Mouse (Mus musculus) cerebellum, adult 2 months (tissue): ENCODE measurements around the gene Igfbp5. TPM values are rescaled to one million over a fixed set of nuclear protein-coding genes. Genes with fewer than 3 reads are reported as not detected.

Experiments used
- DNase-seq, 2 experiments: peaks; one replicate each; pipeline ENCODE4 v3.0.0; 2021
- H3K27ac ChIP-seq: fragments of 200-500 bp; 2 replicates; pipeline ENCODE4 v1.5.1; 2012; ENCODE audit warnings: low read length, control low read depth, inconsistent platforms; ENCODE audit not compliant: insufficient read depth
- H3K27me3 ChIP-seq: fragments of 200-500 bp; 2 replicates; pipeline ENCODE4 v1.6.1; 2012; ENCODE audit warnings: inconsistent platforms, mild to moderate bottlenecking, low read length, moderate library complexity; ENCODE audit not compliant: control insufficient read depth, insufficient read depth
- H3K4me1 ChIP-seq: fragments of 200-500 bp; 2 replicates; pipeline ENCODE4 v1.6.1; 2011; ENCODE audit warnings: low read length; ENCODE audit not compliant: control insufficient read depth, insufficient read depth
- H3K4me3 ChIP-seq: fragments of 200-500 bp; replicated peaks from 2 replicates; pipeline ENCODE3; 2011; ENCODE audit warnings: mild to moderate bottlenecking, low read depth, low read length, control low read depth; ENCODE audit not compliant: insufficient read depth
- CTCF ChIP-seq: fragments of 200-500 bp; IDR thresholded peaks from 2 replicates; pipeline ENCODE4 v1.5.1; 2011; ENCODE audit warnings: low read depth, mild to moderate bottlenecking, control low read depth, low read length, moderate library complexity, borderline replicate concordance; ENCODE audit not compliant: insufficient read depth
- POLR2A ChIP-seq: fragments of 200-500 bp; IDR thresholded peaks from 2 replicates; pipeline ENCODE4 v1.6.1; 2011; ENCODE audit warnings: low read length, control low read depth, borderline replicate concordance; ENCODE audit not compliant: insufficient read depth
- WGBS: fragments of 180-500 bp; shearing (Covaris S2); methylation state at CpG from one replicate; pipeline ENCODE4 v1.1.7; 2018; 5-methylcytosine and 5-hydroxymethylcytosine counted together
- polyA plus RNA-seq: library from polyadenylated mRNA; depleted of rRNA; stranded (reverse); fragments of >200 nt; gene quantifications from 2 replicates; pipeline ENCODE4 v1.2.3, GENCODE M21; 2012; rRNA removed

Gene Igfbp5
- polyA plus RNA-seq, result 63.0 and 81.6 TPM in 2 replicates

DNA sequence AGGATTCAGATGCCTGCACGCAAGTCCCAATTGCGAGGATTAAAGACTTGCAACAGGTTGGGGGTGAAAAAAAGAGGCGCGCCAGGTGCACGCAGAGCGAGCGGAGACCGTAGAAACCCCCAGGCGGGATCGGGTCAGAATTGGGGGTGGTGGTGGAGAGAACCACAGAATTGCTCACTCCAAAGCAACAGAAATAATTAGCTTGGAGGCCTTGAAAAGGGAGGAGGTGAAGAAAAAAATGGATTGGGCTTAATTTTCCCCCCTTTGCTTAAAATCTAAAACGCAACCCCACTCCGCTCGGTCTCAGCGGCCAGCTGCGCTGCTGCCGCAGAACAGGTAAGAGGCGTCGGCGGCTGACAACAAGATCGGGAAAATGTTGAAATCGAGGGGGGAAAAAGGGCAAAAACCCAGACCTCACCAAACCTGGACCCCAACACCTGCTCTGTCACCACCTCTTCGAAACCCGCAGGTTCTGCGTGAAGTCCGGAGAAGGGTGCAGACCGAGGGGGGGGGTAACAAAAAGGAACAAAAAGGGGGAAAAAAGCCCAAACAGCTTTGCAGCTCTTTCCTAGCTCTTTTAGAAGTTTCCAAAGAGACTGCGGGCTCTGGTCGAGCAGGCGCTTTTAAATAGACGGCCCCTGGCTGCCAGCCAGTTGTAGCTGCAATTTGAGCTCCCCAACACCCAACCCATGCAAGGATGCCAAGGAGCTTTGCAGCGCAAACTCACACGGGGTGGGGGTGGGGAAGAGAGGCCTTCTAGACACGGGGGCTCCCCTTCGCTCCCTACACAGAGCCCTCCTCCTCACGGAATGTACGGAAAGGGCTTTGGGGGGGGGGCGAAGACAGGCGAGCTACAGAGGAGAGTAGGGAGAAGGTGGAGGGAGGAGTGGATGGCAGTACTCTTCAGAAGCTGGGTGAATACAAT is at the start of gene Igfbp5:
Gene Igfbp5, minus strand, starts transcription at position 598 of the 925 bp plus-strand sequence.
- WGBS, result 2% methylated on average over 38 of the region's 38 CpGs
- H3K27ac ChIP-seq, result peak within 1 kb of the TSS; percentile 99
- peaks cover 10% of the 10 kb centered on the region for H3K4me1 ChIP-seq
- TF ChIP-seq CTCF (no peak), POLR2A (peak; percentile 52; the same call in 1 of the 2 replicates)
- no peaks in the 10 kb centered on the region for H3K27me3 ChIP-seq
- peak within 1 kb of the TSS; percentile 99 for H3K4me3 ChIP-seq
- peak; percentile 77 to 79 for DNase-seq

DNA sequence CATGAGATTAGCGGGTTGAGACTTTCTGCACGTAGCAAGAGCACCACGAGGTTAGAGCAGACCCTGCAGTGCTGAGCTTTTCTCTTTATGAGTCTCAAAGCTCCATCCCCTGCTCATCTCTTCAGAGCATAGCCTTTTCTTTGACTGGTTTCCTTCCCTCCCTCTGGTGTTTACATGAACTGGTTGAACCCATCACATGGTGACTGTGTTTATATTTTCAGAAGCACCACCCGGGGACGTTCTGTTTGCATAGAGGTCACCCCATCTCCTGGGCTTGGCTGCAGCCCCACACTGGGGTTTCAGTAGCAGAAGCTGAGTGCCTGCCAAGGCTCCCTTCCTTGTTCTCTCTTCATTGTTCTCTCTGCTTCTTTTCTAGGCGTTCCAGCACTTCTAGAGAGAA is 40.1 kb upstream of the Igfbp5 start:
- H3K4me1 ChIP-seq, result no peaks in the 10 kb centered on the region
- WGBS, result 54% methylated on average over 6 of the region's 6 CpGs
- no peak overlapping the region for H3K4me3 ChIP-seq
- H3K27ac ChIP-seq, result no peak overlapping the region
- no peaks in the 10 kb centered on the region for H3K27me3 ChIP-seq
- no peak for TF ChIP-seq POLR2A
- no peak for TF ChIP-seq CTCF
- peak in 1 of 2 experiments; percentile 18 for DNase-seq

DNA sequence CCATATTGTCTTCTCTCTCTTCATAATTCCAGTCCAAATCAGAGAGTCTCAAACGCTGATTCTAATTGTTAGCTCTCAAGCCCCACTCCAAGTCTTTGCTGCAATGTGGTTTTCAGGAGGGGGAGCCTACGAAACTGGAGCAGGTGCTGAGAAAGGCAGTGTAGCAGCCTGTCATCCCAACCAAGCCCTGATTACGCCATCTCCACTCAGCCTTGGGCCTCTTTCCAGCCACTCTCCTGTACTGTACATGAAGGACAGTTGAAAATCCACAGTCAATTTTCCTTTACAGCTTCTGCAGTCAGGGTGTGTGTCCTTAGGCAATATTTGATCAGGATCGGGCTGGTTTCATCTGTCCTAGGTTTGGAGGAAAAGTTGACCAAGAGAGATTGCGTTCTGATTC is 38.4 kb upstream of the Igfbp5 start:
- 91% methylated on average over 5 of the region's 5 CpGs for WGBS
- TF ChIP-seq POLR2A, result no peak
- no peak for TF ChIP-seq CTCF
- no peak overlapping the region for H3K4me3 ChIP-seq
- no peak overlapping the region for H3K27ac ChIP-seq
- no peaks in the 10 kb centered on the region for H3K27me3 ChIP-seq
- H3K4me1 ChIP-seq, result no peaks in the 10 kb centered on the region
- no peak for DNase-seq

DNA sequence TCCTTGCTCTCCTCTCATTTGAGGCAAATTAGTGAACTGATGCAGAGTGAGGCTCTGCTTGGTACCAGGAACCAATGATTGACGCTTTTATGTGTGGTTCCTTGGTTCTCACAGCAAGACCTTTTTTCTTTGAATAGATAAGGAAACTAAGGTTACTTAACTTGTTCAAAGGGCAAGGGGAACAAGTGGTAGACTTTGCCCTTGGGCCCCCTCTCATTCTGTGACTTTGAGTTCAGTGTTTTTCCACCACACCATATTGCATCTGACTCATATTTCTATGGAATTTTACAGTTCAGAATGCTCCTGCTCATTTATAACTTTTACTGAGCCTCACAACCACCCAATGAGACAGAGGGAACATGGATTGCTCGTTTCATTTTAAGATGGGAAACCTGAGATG is 21.1 kb upstream of the Igfbp5 start:
- Histone ChIP-seq H3K4me3 (no peak overlapping the region), H3K4me1 (no peaks in the 10 kb centered on the region), H3K27ac (no peak overlapping the region), H3K27me3 (no peaks in the 10 kb centered on the region)
- no peak for DNase-seq
- TF ChIP-seq POLR2A (no peak), CTCF (no peak)
- 78% methylated on average over 2 of the region's 2 CpGs for WGBS

DNA sequence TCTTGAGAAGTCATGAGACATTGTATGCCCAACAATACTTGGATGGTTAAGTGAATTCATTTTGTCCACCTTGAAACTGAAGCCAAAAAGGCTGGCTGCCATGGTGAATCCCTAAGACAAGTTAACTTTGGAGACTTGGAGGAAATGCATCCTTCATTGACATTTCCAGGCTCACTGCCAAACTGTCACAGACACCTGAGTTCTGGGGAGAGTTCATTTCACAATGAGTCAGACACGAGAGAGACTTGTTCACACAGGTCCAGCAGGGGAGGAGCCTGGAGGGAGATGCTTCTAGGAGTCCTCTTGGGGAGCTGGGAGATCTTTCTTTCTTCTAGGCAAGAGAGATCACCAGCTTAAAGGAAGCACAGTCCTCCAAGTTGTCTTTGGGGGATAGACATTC is 13.2 kb upstream of the Igfbp5 start:
- WGBS, result 30% methylated on average over 1 of the region's 1 CpGs

DNA sequence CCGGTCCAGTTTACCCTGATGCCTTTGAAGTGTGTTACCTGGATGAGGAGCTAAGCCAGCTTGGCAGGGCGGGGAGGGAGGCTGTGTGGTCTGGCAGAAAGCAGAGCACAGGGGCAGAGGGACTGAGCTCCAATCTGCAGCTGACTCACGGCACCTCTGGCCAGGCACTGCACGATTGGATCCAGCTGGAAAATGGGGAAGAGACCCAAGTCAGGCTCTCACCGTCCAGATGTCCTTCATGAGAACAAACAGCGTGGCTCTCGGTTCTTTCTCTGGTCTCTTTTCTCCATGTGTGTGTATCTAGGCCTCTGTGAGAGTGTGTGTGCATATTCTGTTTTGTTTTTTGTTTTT is 11.1 kb upstream of the Igfbp5 start:
- no peak for DNase-seq
- 65% methylated on average over 7 of the region's 7 CpGs for WGBS
- no peaks in the 10 kb centered on the region for H3K27me3 ChIP-seq
- TF ChIP-seq CTCF (no peak), POLR2A (no peak)
- H3K4me3 ChIP-seq, result no peak overlapping the region
- no peaks in the 10 kb centered on the region for H3K4me1 ChIP-seq
- H3K27ac ChIP-seq, result no peak overlapping the region

More for the DNA sequence above, 13.2 kb upstream of the Igfbp5 start:
- Histone ChIP-seq H3K27me3 (no peaks in the 10 kb centered on the region), H3K4me3 (no peak overlapping the region), H3K4me1 (no peaks in the 10 kb centered on the region), H3K27ac (no peak overlapping the region)
- TF ChIP-seq CTCF (no peak), POLR2A (no peak)
- no peak for DNase-seq

DNA sequence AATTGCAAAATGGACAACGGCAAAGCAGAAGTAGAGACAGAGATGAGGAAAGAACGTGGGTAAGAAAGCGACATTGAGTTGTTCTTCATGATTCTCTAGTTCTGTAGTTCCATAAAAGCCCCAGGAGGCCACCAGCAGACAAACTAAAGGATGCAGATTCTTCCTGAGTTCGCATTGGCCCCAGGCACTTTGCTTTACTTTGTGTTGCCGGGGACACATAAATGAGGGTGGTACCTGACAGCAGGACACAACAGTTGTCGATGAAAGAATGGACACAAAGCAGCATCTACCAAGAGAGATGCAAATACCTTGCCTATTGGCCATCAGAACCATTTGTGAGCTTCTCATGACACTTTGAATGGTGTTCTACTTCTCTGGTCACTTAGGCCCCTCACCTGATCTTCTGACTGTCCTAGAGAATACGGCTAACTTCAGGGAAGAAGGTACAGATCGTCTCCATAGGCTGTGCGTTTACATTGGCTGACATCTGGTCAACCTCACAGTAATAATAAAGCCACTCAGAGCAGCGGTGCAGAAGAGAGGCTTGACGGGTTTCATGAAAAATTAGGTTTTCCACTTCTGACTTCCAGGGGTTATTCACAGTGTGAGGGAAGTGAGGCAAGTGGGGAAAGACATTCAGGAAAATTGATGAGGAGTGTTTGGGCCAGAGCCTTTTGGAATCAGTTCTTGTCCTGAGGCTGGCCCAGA is 10.6 kb upstream of the Igfbp5 start:
- WGBS, result 92% methylated on average over 11 of the region's 11 CpGs
- TF ChIP-seq CTCF (no peak), POLR2A (no peak)
- no peak for DNase-seq
- no peak overlapping the region for H3K27ac ChIP-seq
- no peaks in the 10 kb centered on the region for H3K27me3 ChIP-seq
- no peaks in the 10 kb centered on the region for H3K4me1 ChIP-seq
- no peak overlapping the region for H3K4me3 ChIP-seq
